Mouse (Mus musculus) layer of hippocampus, adult 9-11 months (tissue): ENCODE measurements around the gene Gpalpp1.
A peak's percentile ranks its signal among the peaks of the same experiment; 100 is the strongest.

Experiments used
- DNase-seq: peaks from one replicate; pipeline ENCODE4 v3.0.0; 2022

The Gpalpp1 gene

DNA sequence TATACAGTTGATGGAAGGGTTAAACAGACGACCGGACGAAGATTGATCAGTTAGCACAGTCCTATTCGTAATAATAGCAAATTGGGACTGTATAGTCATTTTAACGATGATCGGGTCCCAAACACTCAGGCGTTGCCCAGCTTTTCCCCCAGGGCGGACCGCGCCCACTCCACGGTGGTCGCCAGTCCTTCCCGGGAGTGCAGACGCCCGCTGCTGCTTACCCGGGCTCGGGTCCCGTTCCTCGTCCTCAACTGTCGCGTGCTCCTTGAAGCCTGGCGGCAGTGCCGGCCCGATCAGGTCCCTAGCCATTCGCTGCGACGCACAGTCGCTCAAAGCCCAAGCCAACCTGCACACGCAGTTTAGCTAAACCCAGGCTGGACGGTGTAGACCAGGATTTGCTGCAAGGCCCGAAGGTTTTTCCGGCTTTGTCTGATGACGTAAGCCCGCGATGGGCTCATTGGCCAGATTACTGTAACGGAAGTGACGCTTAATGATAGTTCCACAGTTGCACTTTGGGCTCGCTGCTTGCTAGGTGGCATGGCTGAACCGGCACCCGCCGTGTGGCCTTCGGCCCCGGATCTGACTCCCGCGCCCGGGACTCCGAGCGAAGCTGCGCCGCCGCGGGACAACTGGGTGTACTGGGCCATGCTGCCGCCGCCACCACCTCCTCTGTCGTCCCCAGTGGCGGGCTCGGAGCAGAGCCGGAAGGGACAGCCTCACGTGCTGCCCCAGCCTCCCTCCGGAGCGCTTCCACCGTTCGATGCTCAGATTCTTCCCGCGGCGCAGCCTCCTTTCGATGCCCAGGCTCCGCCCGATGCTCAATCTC lies at the start of gene Gpalpp1, which contains the start of gene Nufip1:
Gene Gpalpp1, minus strand, starts transcription at position 365 of the 826 bp plus-strand sequence.
Gene Nufip1, plus strand, starts transcription at position 496 of the 826 bp plus-strand sequence.
- peak; percentile 94 for DNase-seq

DNA sequence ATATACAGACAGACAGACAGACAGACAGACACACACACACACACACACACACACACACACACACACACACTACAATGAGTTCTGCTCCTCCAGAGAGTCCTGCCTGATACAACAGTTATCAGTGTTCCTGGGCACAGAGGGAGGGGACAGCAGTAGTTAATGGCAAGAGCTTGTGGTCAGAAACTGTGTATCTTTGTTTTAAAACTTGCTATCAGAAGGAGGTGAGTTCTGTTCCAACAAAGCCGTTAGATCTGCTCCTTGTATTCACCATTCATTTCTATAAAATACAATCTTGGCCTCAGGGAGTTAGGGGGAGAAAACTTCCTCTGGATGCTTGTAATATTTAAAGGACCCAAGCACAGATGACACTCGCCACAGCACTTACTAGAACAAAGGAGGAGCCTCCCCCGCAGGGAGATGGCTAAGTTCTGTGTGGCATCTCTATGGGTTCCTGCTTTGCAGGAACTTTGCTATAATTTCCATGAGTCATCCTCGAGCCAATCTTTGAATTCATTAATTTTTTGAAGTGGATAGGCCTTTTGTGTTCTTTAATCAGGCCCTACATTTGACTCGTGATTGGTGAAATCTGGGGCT lies 47.7 kb upstream of the Gpalpp1 start:
- DNase-seq = no peak

GRCm38 (mm10) chr14:76153828-76154227 lies 43.3 kb upstream of the Gpalpp1 start:
- no peak for DNase-seq

- peak; percentile 12 for DNase-seq
These were observed 42.6 kb upstream of the Gpalpp1 start for GRCm38 (mm10) chr14:76153003-76153675.

DNA sequence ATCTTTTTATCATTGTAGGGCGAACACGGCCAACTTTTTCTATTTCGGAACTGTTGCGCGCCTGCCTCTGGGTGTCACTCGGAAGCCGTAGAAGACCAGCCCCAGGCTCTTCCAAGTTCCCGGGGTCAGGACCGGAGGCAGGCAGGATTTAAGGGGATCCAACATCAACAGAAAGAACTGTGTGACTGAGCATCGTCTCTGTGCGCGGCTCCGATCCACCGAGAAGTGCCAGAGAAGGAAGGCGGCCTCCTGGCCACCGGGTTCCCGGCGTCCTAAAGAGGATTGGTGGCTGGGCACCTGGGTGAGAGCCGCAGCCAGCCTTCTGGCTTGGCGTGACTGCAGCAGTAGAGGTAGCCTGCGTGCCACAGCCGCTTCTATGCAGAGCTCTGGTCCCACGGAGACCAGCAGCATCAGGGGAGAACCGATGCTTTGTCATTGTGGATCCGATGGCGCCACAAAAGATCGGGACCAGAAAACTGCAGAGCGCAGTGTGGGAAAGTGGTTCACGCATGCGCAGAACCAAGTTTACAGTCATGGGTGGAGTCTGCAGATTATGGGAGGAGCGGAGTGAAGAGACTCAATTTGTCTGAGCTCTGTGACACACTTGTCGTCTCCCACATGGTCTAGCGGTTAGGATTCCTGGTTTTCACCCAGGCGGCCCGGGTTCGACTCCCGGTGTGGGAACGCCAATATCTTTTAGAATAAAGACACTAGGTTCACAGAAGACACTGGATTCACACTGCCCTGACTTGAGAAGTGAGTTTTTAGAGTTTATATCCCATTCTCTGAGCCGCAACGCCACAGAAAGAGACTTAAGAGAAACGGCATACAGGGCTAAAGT lies 41.8 kb upstream of the Gpalpp1 start:
- DNase-seq = peak; percentile 94

DNA sequence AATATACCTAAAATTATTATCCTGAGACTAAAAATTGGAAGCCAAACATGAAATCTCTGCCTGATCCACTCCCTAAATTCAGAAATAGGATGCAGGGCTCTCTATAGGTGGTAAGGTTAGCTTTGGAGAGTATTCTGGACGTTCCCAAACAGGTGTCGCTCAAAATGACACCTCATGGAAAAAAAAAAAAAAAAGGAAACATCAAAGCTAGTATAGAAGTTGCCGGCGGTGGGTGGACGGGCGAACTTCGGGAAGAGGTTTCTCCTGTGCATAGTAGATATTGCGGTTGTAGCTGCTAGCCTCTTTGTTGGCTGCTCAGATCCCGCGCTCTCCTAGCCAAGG lies 41.2 kb upstream of the Gpalpp1 start:
- no peak for DNase-seq

DNA sequence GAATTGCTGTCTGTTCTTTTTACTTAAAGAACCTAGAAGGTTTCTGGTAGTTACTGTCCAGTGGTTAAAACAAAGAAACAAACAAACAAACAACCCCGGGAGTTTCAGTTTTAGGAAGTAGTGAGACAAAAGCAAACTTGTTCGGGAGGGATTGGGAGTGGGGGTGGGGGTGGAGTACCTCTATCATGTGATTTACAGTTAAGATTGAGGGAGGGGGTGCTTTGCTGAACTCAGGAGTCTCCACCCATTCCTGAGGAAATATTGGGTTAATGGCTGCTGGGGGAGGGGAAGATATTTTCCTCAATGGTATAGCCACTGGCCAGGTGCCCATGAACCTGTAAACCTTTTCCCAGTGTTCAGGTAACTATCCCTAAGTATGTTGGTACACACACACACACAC lies 40.5 kb upstream of the Gpalpp1 start:
- no peak for DNase-seq

GRCm38 (mm10) chr14:76150499-76150898 lies 39.9 kb upstream of the Gpalpp1 start:
- DNase-seq = no peak

DNA sequence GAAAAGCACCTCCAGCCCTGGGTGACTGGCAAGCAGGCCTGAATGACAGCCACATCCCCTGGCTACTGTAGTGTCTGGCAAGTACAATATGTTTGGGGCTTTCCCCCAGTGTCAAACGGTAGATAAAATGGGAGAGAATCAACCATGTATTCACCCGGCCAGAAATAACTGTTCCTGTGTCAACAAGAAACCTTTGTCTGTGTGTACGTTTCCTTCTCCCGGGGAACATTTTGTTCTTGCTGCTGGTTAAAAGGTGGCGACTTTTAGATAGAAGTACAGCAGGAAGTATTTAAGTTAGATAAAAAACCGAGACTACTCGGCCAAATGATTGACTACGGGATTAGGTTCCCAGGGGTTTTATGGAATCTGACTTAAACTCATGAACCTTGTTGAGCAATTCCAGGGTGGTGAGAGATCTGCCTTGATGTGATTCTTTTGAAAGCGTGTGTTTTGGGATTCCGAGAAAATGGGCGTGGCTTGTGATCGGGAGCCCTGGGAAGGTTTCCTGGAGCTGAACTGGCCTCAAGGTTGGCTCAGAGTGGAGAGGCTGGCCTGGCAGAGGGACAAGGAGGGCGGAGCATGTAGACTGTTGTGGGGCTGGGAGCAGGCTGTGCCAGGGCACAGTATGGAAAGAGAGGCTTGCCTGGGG lies 39.1 kb upstream of the Gpalpp1 start:
- DNase-seq = no peak

- DNase-seq = no peak
These were observed 37.7 kb upstream of the Gpalpp1 start for GRCm38 (mm10) chr14:76148294-76148693.

DNA sequence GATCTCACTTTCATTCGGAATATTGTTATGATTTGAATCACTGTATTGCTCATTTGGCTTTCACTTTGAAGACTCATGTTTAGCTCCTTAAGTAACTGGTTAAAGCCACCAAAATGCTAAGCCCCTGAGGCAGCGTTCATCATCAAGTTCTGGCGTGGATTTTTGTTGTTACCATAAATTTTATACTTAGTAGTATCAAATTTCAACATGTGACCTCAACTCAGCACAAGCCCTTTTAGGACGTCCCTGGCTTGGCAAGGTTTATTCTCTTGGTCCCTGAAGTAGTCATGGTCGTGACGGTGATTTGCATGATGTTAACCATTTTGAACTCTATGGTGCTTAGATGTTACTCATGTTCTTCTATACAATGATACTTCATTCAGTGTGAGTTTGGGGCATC lies 36.5 kb upstream of the Gpalpp1 start:
- no peak for DNase-seq

GRCm38 (mm10) chr14:76145868-76146267 lies 35.3 kb upstream of the Gpalpp1 start:
- no peak for DNase-seq

DNA sequence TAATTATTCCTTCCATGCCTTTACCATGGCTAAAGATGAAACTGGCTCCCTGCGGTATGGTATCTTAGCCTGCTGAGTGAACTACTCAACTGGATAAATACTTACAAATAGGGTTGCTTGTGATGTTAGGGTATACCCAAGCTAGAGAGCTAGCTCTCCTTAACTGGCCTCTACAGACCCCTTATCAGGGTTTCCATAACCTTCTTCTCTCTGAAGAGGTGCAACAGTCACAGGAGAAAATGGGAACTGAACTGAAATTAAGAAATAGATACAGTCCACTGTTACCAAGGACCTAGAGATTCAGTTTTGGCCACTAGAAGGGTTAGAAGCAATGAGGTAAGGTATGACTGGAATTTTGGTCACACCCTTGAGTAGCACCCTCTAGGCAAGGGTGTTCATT lies 34.7 kb upstream of the Gpalpp1 start:
- DNase-seq = no peak

DNA sequence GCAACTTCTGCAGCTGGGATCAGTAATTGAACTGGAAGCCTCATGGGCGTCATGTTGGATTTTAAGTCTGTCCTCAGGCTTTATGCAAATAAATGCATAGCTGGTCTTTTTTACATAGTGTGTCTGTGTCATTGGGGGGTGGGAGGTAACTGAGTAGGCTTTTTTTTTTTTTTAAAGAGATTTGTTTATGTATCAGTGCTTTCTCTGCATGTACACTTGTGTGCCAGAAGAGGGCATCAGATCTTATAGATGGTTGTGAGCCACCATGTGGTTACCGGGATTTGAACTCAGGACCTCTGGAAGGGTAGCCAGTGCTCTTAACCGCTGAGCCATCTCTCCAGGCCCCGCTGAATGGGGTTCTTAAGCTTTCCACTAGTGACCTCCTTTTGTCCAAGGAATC lies 24.4 kb upstream of the Gpalpp1 start:
- no peak for DNase-seq

- no peak for DNase-seq
These were observed 17.6 kb upstream of the Gpalpp1 start for GRCm38 (mm10) chr14:76128174-76128573.

- DNase-seq = no peak
These were observed 16.8 kb upstream of the Gpalpp1 start for GRCm38 (mm10) chr14:76127311-76127710.

- no peak for DNase-seq
These were observed 12.1 kb upstream of the Gpalpp1 start for GRCm38 (mm10) chr14:76122663-76123058.

- peak; percentile 15 for DNase-seq
These were observed 11.5 kb upstream of the Gpalpp1 start for GRCm38 (mm10) chr14:76121901-76122662.

- DNase-seq = peak; percentile 83
These were observed 9.9 kb upstream of the Gpalpp1 start for GRCm38 (mm10) chr14:76120472-76120871.

- DNase-seq = no peak
These were observed 8.4 kb upstream of the Gpalpp1 start for GRCm38 (mm10) chr14:76118963-76119362.

DNA sequence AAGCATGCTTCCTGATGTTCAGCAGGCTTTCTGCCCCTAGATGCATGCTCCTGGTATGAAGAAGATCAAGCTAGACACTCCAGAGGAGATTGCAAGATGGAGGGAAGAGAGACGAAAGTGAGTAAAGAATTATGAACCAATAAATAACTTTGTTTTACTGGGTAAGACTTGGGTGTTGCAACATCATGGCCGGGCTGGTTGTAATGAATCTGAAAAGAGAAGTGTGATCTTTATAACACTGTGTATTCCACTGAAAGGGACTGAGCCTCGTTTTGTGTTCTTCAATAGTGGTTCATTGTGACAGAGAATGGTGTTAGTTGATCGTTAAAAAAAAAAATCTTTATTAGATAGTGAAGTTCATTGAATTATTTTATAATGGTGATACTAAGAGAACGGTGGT lies 5.2 kb upstream of the Gpalpp1 start:
- DNase-seq = no peak

DNA sequence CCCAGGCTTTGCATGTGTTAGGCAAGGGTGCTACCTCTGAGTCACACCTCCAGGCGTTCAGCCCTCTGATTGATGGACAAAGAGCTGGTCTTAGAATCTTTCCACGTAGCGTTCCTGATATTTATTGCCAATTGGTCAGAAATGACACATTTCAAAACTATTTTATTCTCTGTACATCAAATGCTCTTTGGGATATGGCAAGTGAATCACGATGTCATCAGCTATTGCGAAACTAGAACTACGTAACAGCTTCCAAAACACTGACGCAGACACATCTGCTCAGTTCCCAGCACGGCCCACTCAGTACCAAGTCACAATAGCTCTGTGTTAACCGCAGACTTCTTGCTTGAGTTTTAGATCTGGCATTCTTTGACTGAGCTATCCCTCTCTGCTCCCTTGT lies 11.0 kb downstream of the Gpalpp1 start:
- no peak for DNase-seq
